ENCODE assay signal across 8 mouse cellular contexts in the genomic region with DNA sequence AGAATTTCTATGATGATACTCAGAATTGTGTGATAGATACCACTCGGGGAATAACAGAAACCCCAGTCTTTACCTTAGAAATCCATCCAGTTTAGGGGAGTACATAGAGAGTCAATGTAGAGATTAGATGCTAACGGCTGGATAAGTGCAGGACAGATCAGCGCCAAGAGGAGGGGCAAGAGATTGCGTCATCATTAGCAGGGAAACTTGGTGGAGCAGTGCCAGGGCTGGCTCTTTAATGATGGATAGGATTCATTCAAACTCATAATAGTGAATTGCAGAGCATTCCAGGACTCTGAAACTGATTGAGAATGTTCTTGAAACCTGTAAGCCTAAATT. TPM values are rescaled to one million over a fixed set of nuclear protein-coding genes. Genes with fewer than 3 reads are reported as not detected.
DNase-seq lines count a peak whose midpoint lies in the region; ATAC-seq and TF ChIP-seq lines count a peak whose summit lies in the region.

No protein-coding gene starts in this region.

- peak; percentile 34 for DNase-seq in ES-E14 (ENCODE audit: low read depth, low spot score)
- DNase-seq in brain, embryonic 14.5 days (ENCODE audit: low read depth) = peak; percentile 81
- no peak for DNase-seq in forebrain, embryonic 10.5 days (ENCODE audit: extremely low spot score, low spot score)
- peak; percentile 79 for DNase-seq in kidney, postnatal 10 days
- no peak for DNase-seq in yolk sac, embryonic 10.5 days (ENCODE audit: low spot score)

- H3K27me3 ChIP-seq in forebrain, embryonic 10.5 days (ENCODE audit: poor library complexity, severe bottlenecking) = no peaks in the 10 kb centered on the region
- H3K27me3 ChIP-seq in heart, embryonic 14.5 days (ENCODE audit: control insufficient read depth, insufficient read depth, low read length) = no peaks in the 10 kb centered on the region
- no peaks in the 10 kb centered on the region for H3K27me3 ChIP-seq in liver, embryonic 12.5 days (replicated peaks)
- no peaks in the 10 kb centered on the region for H3K27me3 ChIP-seq in myocyte (ENCODE audit: control insufficient read depth, insufficient read depth, insufficient read length)

- H3K9me3 ChIP-seq in ES-E14 (ENCODE audit: control insufficient read depth, insufficient read depth, low read depth, low read length) = no peaks in the 10 kb centered on the region
- no peaks in the 10 kb centered on the region for H3K9me3 ChIP-seq in forebrain, embryonic 10.5 days
- H3K9me3 ChIP-seq in heart, embryonic 14.5 days (ENCODE audit: control insufficient read depth, low read length) = no peaks in the 10 kb centered on the region
- no peaks in the 10 kb centered on the region for H3K9me3 ChIP-seq in liver, embryonic 12.5 days (replicated peaks)

- peaks cover 49% of the 10 kb centered on the region for H3K79me2 ChIP-seq in myocyte (ENCODE audit: control insufficient read depth, insufficient read depth)

- H3ac ChIP-seq in myocyte (ENCODE audit: control insufficient read depth, insufficient read length) = peak overlapping the region; percentile 68

- 3% methylated on average over 4 of the region's 4 CpGs for WGBS in forebrain, embryonic 10.5 days
- 3% methylated on average over 4 of the region's 4 CpGs for WGBS in heart, embryonic 14.5 days
- WGBS in liver, embryonic 12.5 days (ENCODE audit: insufficient replicate concordance) = under 1% methylated on average over 4 of the region's 4 CpGs

- peak overlapping the region; percentile 80 for H3K4me2 ChIP-seq in heart, embryonic 14.5 days (ENCODE audit: low read length)
- H3K4me2 ChIP-seq in liver, embryonic 12.5 days = peak overlapping the region; percentile 84
- peak overlapping the region; percentile 91 for H3K4me2 ChIP-seq in myocyte (ENCODE audit: low read depth)

- H3K9ac ChIP-seq in ES-E14 (ENCODE audit: insufficient read depth, low read depth, low read length, poor library complexity, severe bottlenecking) = peak overlapping the region; percentile 87; the same call in 1 of the 2 replicates
- peak overlapping the region; percentile 96 for H3K9ac ChIP-seq in heart, embryonic 14.5 days (ENCODE audit: low read length)
- H3K9ac ChIP-seq in liver, embryonic 12.5 days = peak overlapping the region; percentile 96

- in situ Hi-C loops in ES-E14 (cut with MboI; ENCODE audit: low sequenced_read_pairs in 2 of 2, unreplicated experiment in 2 of 2) = no loop called here

- TF ChIP-seq POLR2A in brain, embryonic 14.5 days (IDR thresholded peaks at IDR 0.05; ENCODE audit: borderline replicate concordance, extremely low read depth, insufficient read depth, insufficient read length, poor library complexity, severe bottlenecking) = no peak
- no peak for TF ChIP-seq POLR2A in myocyte (IDR thresholded peaks at IDR 0.05; ENCODE audit: insufficient read length, low read depth)

- peaks cover 4 to 12% of the 10 kb centered on the region in 2 experiments; a peak in 1 of 4 replicates for H3K4me1 ChIP-seq in ES-E14 (ENCODE audit: control insufficient read depth in 2 of 2, insufficient read depth in 2 of 2, low read length in 2 of 2, poor library complexity in 1 of 2)
- H3K4me1 ChIP-seq in forebrain, embryonic 10.5 days = peaks cover 40% of the 10 kb centered on the region
- peaks cover 9 to 20% of the 10 kb centered on the region in 2 experiments for H3K4me1 ChIP-seq in heart, embryonic 14.5 days (ENCODE audit: control insufficient read depth in 2 of 2, insufficient read depth in 2 of 2, low read length in 2 of 2)
- H3K4me1 ChIP-seq in liver, embryonic 12.5 days = peaks cover 44% of the 10 kb centered on the region

- peak overlapping the region; percentile 73 to 86 for H3K4me3 ChIP-seq in ES-E14 (ENCODE audit: insufficient read depth in 1 of 2, low read depth in 1 of 2, low read length in 2 of 2, poor library complexity in 1 of 2, severe bottlenecking in 1 of 2)
- H3K4me3 ChIP-seq in forebrain, embryonic 10.5 days = peak overlapping the region; percentile 96
- peak overlapping the region; percentile 63 to 92 for H3K4me3 ChIP-seq in heart, embryonic 14.5 days (ENCODE audit: control insufficient read depth in 1 of 2, insufficient read depth in 1 of 2, low read depth in 1 of 2, low read length in 2 of 2)
- peak overlapping the region; percentile 91 for H3K4me3 ChIP-seq in liver, embryonic 12.5 days
- H3K4me3 ChIP-seq in myocyte = peak overlapping the region; percentile 83

- peak; percentile 67 for ATAC-seq in heart, embryonic 14.5 days (ENCODE audit: insufficient number of reproducible peaks, insufficient read depth, low FRiP score, low read depth)
- ATAC-seq in liver, embryonic 12.5 days = peak; percentile 19; the same call in 1 of the 2 replicates

- peak overlapping the region; percentile 52; the same call in 1 of the 2 replicates for H3K27ac ChIP-seq in ES-E14 (ENCODE audit: insufficient read depth, low read depth, low read length, poor library complexity, severe bottlenecking)
- H3K27ac ChIP-seq in forebrain, embryonic 10.5 days = peak overlapping the region; percentile 100
- H3K27ac ChIP-seq in heart, embryonic 14.5 days (replicated peaks in 1 of 2; ENCODE audit: control insufficient read depth in 1 of 2, insufficient read depth in 1 of 2, low read depth in 2 of 2, low read length in 2 of 2) = peak overlapping the region; percentile 89 to 95
- H3K27ac ChIP-seq in liver, embryonic 12.5 days = peak overlapping the region; percentile 94

- TF ChIP-seq CTCF in brain, embryonic 14.5 days (IDR thresholded peaks at IDR 0.05; ENCODE audit: borderline replicate concordance, extremely low read depth, insufficient read depth, insufficient read length) = no peak

- H3K36me3 ChIP-seq in ES-E14 (ENCODE audit: control insufficient read depth, insufficient read depth, low read length, poor library complexity, severe bottlenecking) (no peaks in the 10 kb centered on the region), myocyte (ENCODE audit: control insufficient read depth, insufficient read depth) (no peaks in the 10 kb centered on the region)
- H3K36me3 ChIP-seq in forebrain, embryonic 10.5 days (replicated peaks) = peaks cover 18% of the 10 kb centered on the region
- H3K36me3 ChIP-seq in heart, embryonic 14.5 days (ENCODE audit: control insufficient read depth, insufficient read depth, low read length) = 0 out of 2 replicates have a peak, but pooled peaks cover 3% of the 10 kb centered on the region
- H3K36me3 ChIP-seq in liver, embryonic 12.5 days = peaks cover 26% of the 10 kb centered on the region

TF ChIP-seq in ES-E14, 5 proteins besides CTCF, POLR2A, EP300 and RAD21:
- no peak for TF ChIP-seq MAFK (IDR thresholded peaks at IDR 0.05; ENCODE audit: insufficient read depth, low read depth, low read length)
- no peak for TF ChIP-seq ZNF384 (IDR thresholded peaks at IDR 0.05; ENCODE audit: low read depth, low read length)
- TF ChIP-seq ZC3H11A (IDR thresholded peaks at IDR 0.05; ENCODE audit: borderline replicate concordance, low read depth, low read length) = no peak
- TF ChIP-seq CHD2 (IDR thresholded peaks at IDR 0.05; ENCODE audit: low read depth, low read length) = no peak
- TF ChIP-seq HCFC1 (IDR thresholded peaks at IDR 0.05; ENCODE audit: borderline replicate concordance, insufficient read depth, low read length) = no peak

TF ChIP-seq in myocyte, 11 proteins besides CTCF, POLR2A, EP300 and RAD21:
- no peak for TF ChIP-seq SRF (IDR thresholded peaks at IDR 0.05; ENCODE audit: control insufficient read depth, insufficient read length, low read depth)
- no peak for TF ChIP-seq POLR2AphosphoS2 (IDR thresholded peaks at IDR 0.05; ENCODE audit: insufficient read length, low read depth)
- TF ChIP-seq CEBPB (IDR thresholded peaks at IDR 0.05; ENCODE audit: insufficient read depth, poor library complexity, severe bottlenecking) = peak; percentile 96
TF ChIP-seq in myocyte: peak in this region for 1.

RNA-seq across cellular contexts. Expression of a gene that starts 27.3 kb away (rescaled TPM):
- 51.1 and 64.9 TPM in 2 replicates for total RNA-seq in ES-E14 (2012; rRNA removed)
- 126 and 166 TPM in 2 replicates for polyA plus RNA-seq in brain, embryonic 14.5 days (2012; rRNA removed)
- 279 and 288 TPM in 2 replicates for polyA plus RNA-seq in forebrain, embryonic 10.5 days (2016; fragmentation: Nextera tagmentation; extraction: Ambion mirVana)
- 141 and 148 TPM in 2 replicates for polyA plus RNA-seq in heart, embryonic 14.5 days (2014; fragmentation: Nextera tagmentation; extraction: Ambion mirVana)
- 118 and 125 TPM in 2 replicates for polyA plus RNA-seq in liver, embryonic 12.5 days (2016; fragmentation: Nextera tagmentation; extraction: Ambion mirVana)
- 86.8 TPM for polyA plus RNA-seq in myocyte (2012; fragmentation: generic; extraction: Trizol)

RNA-seq across cellular contexts. Expression of a gene that starts 27.4 kb away (rescaled TPM):
- total RNA-seq in ES-E14 (2012; rRNA removed) = 18.9 and 25.3 TPM in 2 replicates
- 12.1 and 24.5 TPM in 2 replicates for polyA plus RNA-seq in brain, embryonic 14.5 days (2012; rRNA removed)
- 4.4 and 5.6 TPM in 2 replicates for polyA plus RNA-seq in forebrain, embryonic 10.5 days (2016; fragmentation: Nextera tagmentation; extraction: Ambion mirVana)
- polyA plus RNA-seq in heart, embryonic 14.5 days (2014; fragmentation: Nextera tagmentation; extraction: Ambion mirVana) = 13.1 and 14.1 TPM in 2 replicates
- polyA plus RNA-seq in liver, embryonic 12.5 days (2016; fragmentation: Nextera tagmentation; extraction: Ambion mirVana) = 6.8 and 7.1 TPM in 2 replicates
- polyA plus RNA-seq in myocyte (2012; fragmentation: generic; extraction: Trizol) = 29.4 TPM

RNA-seq across cellular contexts. Expression of a gene that starts 30.1 kb away (rescaled TPM):
- total RNA-seq in ES-E14 (2012; rRNA removed) = 44.7 and 50.3 TPM in 2 replicates
- 85.4 and 101 TPM in 2 replicates for polyA plus RNA-seq in brain, embryonic 14.5 days (2012; rRNA removed)
- polyA plus RNA-seq in forebrain, embryonic 10.5 days (2016; fragmentation: Nextera tagmentation; extraction: Ambion mirVana) = 23.8 and 24.6 TPM in 2 replicates
- polyA plus RNA-seq in heart, embryonic 14.5 days (2014; fragmentation: Nextera tagmentation; extraction: Ambion mirVana) = 36.5 and 43.9 TPM in 2 replicates
- polyA plus RNA-seq in liver, embryonic 12.5 days (2016; fragmentation: Nextera tagmentation; extraction: Ambion mirVana) = 31.5 and 33.3 TPM in 2 replicates
- polyA plus RNA-seq in myocyte (2012; fragmentation: generic; extraction: Trizol) = 59.9 TPM

RNA-seq across cellular contexts. Expression of a gene that starts 49.3 kb away (rescaled TPM):
- total RNA-seq in ES-E14 (2012; rRNA removed) = 255 and 575 TPM in 2 replicates
- 5.7 and 7.3 TPM in 2 replicates for polyA plus RNA-seq in brain, embryonic 14.5 days (2012; rRNA removed)
- 18.6 and 20.7 TPM in 2 replicates for polyA plus RNA-seq in forebrain, embryonic 10.5 days (2016; fragmentation: Nextera tagmentation; extraction: Ambion mirVana)
- 122 and 143 TPM in 2 replicates for polyA plus RNA-seq in heart, embryonic 14.5 days (2014; fragmentation: Nextera tagmentation; extraction: Ambion mirVana)
- polyA plus RNA-seq in liver, embryonic 12.5 days (2016; fragmentation: Nextera tagmentation; extraction: Ambion mirVana) = 9.2 and 11.0 TPM in 2 replicates
- polyA plus RNA-seq in myocyte (2012; fragmentation: generic; extraction: Trizol) = 142 TPM

Comparison
In these comparisons a context has a peak if more than half of its experiments do, and no peak if none do; other contexts are left out.
1. DNase-seq: peak in ES-E14 (single experiment), brain, embryonic 14.5 days (single experiment) and kidney, postnatal 10 days (single experiment); none in forebrain, embryonic 10.5 days (single experiment) and yolk sac, embryonic 10.5 days (single experiment).
2. Peak in every context shown above with its lines, with median percentiles within 50 percentile points of each other: H3K27ac ChIP-seq, H3K4me3 ChIP-seq, H3K9ac ChIP-seq and H3K4me2 ChIP-seq.